Mouse (Mus musculus) frontal cortex, postnatal 36 days (tissue): ENCODE data around the gene Hoxc13.

Source experiments
- DNase-seq, 2 experiments: peaks; one replicate each; pipeline ENCODE4 v3.0.0; 2022; ENCODE audit warnings: low spot score in 2 of 2

Hoxc13 gene

DNA sequence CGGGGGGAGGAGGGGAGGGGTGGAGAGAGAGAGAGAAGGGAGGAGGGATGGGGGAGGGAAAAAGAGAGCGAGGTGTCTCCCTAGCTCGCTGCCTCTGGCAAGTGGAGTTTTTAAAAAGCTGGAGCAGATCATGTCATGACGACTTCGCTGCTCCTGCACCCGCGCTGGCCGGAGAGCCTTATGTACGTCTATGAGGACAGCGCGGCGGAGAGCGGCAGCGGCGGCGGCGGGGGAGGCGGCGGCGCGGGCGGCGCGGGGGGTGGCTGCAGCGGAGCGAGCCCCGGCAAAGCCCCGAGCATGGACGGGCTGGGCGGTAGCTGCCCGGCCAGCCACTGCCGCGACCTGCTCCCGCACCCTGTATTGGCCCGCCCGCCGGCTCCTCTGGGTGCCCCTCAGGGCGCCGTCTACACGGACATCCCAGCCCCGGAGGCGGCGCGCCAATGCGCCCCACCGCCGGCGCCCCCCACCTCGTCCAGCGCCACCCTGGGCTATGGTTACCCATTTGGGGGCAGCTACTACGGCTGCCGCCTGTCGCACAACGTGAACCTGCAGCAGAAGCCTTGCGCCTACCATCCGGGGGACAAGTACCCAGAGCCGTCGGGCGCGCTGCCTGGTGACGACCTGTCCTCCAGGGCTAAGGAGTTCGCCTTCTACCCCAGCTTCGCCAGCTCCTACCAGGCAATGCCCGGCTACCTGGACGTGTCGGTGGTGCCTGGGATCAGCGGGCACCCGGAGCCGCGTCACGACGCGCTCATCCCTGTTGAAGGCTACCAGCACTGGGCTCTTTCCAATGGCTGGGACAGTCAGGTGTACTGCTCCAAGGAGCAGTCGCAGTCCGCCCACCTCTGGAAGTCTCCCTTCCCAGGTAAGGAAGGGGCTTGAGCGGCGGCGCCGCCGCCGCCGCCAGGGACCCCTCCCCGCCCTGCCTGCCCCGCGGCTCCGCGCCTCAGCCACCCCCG is at the start of gene Hoxc13:
TSS of gene Hoxc13 (plus strand) at position 51 of the 959 bp plus-strand sequence.
- no peak for DNase-seq

GRCm38 (mm10) chr15:102885803-102886202 is 35.1 kb upstream of the Hoxc13 start:
- DNase-seq = no peak

DNA sequence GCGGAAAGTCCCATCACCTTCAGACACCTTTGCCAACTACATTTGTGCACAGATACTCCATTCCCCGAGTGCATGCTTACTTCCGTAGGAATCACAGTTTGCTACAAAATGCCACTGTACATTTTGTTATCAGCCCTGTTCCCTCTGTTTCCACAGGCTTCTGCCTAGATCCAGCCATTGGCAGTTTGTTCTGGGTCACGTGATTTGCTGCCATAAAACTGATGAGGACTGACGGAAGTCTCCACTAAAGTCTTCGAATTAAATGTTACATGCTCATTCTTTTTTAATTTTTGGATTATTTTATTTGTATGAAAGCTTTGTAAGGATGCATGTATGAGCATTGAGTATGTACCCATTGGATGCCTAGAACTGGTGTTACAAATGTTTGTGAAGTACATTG is 25.8 kb upstream of the Hoxc13 start:
- no peak for DNase-seq

DNA sequence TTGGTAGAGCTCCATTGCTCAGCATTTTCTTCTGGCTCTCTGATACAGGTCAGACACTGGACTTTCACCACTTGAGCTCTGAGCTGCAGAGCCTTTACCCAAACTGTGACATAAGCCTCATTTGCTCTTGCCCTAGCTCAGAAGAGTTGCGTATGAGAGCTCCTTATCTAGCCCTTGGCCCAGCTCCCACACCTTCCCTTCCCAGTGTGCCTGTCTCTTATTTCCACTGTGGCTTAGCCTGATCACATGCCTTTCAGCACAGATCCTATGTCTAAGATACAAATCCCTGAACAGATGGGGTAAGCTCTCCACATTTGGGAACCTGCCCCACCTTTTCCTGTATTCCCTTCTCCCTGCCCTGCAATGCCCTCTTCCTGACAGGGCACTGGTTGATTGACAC is 16.0 kb upstream of the Hoxc13 start:
- DNase-seq = no peak

- no peak for DNase-seq
Measured at GRCm38 (mm10) chr15:102909536-102909935, 11.4 kb upstream of the Hoxc13 start.

GRCm38 (mm10) chr15:102910038-102910437 is 10.9 kb upstream of the Hoxc13 start:
- DNase-seq = no peak

DNA sequence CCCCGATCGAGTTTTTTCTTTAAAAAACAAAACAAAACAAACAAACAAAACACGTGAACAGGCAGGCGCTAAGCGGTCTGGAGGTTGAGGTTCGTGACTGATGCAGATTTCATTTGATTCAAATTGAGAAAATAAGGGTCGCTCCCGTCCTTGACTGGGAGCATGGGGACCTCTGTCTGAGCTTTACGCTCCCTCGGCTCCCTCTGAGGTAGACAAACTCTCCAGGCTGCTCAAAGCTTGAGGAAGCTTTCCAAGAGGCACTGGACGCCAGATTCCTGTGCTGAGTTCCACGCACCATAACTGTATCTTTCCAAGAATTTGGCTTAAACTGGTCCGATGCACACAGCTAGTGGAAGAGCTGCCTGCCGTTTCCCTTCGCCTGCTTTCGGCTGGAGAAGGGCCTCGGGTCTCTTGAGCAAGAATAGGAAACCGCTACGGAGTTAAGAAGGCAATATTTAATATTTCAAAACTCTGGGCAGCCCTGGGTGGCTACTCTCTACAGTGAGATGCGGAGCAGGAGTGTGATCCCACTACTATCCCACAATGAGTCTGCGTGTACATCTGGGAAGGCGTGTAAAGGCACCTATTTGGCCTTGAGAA is 10.3 kb upstream of the Hoxc13 start:
- no peak for DNase-seq

GRCm38 (mm10) chr15:102913038-102913585 is 7.8 kb upstream of the Hoxc13 start:
- no peak for DNase-seq

DNA sequence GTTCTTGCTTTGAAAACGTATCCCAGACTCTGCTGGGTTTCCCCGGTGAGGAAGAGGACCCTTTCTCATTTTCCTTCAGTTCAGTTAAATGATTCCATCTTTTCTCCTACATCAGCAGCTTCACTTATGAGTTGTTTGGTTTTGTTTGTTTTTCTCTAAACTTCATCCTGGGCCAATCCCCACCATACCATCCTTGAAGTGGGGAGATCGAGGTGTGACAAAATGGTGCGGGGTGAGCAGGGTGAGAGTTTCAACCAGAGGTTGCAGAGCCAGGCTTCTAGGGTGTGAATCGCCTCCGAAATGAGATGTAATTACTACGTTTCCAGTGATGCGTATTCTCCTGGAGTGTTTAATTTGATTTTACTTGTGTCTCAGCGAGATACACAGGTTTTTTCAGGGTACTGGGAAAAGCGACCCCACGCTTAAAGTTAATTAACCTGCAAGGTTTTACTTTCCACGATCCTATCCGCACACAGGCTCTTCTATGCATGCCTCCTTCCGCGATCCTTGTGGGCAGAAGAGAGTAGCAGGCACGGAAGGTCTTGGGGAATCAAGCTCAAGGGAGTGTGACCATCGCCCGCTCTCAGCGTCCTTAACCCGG is 2.8 kb upstream of the Hoxc13 start:
- DNase-seq = no peak

DNA sequence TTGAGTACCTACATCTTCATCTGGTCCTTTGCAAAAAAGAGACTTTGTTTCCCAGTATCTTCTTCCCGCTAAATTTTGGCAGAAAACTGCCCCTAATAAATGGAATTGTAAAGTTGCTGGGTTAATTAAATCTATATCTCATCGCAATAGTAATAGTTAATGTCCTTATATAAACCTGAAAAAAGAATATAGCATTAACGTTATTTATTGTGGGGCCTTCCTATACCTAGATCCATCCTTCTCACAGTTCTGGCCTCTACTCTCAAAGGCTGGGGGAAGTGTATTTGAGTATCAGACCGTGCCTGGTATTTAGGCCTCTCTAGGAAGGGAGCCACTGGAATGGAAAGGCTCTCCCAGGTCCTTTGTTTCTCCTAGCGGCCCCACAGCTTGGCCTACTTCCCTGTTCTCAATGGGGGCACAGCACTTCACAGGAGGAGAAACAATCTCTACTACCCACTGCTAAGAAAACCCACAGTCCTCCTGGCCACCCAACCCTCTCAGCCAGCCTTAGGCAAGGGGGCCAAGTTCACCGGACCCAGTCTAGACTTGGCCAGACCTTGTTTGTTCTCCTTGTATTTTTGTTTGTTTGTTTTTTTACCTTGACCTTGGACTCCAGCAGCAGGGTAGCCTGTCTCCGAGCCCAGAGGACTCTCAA is 2.2 kb upstream of the Hoxc13 start:
- DNase-seq = no peak

DNA sequence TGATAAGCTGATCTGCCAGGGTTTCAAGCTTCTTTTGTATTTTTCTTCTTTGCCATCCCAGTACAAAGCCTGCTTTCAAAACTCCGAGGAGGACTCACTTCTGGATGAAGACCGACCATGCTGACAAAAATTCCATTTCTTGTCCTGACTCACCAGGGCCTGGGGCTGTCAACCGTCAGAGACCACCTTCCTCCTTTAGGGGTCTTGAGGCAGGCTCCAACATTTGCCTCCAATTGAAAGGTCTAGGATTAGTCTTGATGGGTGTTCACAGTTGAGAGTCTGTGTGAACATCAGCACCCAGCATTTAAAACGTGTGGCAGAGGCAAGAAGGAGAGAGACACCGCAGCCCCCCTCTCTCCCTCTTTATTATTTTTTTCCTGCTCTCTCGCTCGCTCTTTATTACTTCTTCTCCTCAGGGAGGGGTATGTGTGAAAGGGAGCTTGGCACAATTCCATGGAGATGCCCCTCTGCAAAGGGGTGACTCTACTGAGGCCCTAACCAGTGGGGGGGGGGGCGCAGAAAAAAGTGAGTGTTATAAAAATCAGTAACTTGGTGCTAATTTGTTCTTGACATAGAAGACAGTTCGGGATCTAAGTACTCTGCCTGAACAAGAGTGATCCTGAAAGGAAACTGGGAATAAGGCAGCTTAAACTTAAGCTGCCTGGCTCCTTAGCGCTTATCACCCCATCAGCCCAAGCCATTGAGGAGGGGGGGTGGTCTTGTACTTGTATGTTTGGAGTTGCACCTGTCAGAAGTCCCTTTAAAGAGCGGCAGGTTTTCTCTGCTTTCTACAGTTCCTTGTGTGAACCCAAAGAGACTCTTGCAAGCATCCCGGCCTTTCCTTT is 1.3 kb upstream of the Hoxc13 start:
- DNase-seq = no peak

DNA sequence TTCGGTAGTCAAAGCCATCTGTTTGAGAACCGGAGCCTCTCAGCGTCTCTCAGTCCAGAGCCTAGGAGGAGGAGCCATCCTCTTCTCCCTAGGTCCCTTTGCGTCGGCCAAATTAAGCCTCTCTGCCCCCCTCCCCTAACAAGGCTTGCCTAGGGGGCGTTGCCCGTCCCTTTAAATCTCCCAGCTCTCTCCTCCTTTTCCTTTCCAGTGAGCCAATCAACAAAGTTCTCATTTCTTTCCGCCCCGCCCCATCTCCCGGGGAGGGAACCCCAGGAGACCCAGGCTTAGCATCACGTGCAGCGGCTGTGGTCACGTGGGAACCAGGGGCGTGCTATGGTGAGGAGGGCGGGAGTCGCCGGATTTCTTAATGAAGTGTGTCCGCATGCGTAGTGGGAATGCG is 284 bp upstream of the Hoxc13 start:
- no peak for DNase-seq

GRCm38 (mm10) chr15:102922012-102922362 is 1.1 kb downstream of the Hoxc13 start:
- no peak for DNase-seq

DNA sequence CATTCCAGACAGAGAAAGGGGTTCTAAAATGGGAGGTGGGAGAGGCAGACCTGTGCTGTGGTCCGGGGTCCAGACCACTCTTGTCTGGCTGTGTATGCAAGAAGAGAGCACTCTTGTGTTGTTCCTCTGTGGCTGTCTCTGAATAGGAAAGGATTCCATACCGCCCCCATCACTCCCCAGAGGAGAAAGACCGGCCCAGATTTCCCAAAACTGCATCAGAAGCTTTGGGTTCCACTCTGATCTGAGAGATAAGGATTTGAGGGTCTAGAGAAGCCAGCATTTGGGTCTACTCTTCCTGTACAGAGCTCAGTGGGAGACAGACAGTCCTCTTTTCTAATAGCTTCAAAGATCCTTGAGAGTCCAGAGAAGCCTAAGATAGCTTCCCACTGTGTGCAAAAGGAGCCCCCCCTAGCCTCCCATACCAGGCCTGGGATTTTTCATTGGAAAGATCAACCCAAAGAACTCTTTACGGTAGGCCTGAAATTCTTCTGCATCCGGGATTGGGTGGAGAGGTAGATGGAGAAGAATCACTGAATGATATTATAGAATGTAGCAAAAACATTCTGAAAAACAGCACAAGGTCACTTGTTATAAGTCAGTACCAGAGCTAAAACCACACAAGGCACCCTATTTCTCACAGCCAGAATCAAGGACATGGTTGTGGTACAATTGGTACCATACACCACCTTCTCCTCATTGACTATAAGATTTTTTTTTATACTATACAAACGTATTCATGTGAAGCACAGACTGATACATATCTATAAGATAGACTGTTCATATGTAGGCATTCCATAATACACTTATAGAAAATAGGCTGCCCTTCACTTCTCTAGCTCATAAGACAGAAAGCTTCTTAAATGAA is 2.0 kb downstream of the Hoxc13 start:
- DNase-seq = no peak

- no peak for DNase-seq
Measured at GRCm38 (mm10) chr15:102927032-102927645, 6.2 kb downstream of the Hoxc13 start.

DNA sequence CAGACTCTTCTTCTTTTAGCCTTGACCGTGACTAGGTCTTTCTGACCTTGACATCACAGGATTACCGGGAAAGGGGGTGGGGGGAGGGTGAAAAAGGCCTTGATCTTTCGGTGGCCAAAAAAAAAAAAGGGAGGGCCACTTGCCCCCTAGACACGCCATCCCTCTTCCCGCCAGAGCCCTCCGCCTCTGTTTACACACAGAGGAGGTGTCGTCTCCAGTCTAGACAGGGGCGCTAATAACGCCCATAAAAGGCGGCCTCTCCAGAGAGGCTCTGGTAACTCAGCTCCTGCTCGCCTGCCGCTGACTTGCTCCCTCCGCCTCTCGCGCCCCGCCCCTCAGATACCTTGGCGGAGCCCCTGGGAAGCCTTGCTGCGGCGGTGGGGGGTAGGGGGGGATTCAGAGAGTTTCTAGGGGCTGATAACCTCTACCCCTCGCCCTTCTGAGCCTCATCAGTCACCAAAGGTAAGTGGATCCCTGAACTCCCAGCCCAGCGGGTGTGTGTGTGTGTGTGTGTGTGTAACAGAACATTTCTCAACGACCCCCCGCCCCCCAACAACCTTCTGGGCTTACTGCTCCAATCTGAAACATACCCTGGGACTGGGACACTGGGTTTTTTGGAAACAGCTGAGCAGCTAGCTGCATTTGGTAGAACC is 10.9 kb downstream of the Hoxc13 start:
- no peak for DNase-seq

DNA sequence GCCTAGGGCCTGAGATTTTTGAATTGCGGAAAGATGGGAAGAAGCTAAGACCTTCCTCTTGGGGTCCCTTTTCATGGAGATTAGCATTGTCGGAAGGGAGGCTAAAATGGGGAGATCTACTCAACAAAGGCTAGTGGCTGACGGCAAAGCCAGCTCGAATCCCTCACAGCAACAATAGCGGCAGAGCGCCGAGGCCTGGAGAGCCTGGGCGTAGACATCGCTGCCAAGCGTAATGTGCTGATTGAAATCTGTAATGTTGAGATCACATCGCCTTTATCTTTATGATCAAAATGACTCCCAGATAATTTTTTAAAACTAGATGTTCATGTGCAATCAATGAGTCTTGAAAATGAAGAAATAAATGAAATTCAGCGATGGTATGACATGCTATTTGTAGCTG is 13.5 kb downstream of the Hoxc13 start:
- no peak for DNase-seq

- DNase-seq = no peak
Measured at GRCm38 (mm10) chr15:102934897-102935296, 14.0 kb downstream of the Hoxc13 start.

GRCm38 (mm10) chr15:102936279-102936972 is 15.5 kb downstream of the Hoxc13 start, which contains the start of gene Hoxc12:
Gene Hoxc12, plus strand, starts transcription at chr15:102936757.
- no peak for DNase-seq
